Mouse (Mus musculus) forebrain, embryonic 12.5 days (tissue): ENCODE data around the gene Med31. TPM values are rescaled to one million over a fixed set of nuclear protein-coding genes. Genes with fewer than 3 reads are reported as not detected.
"Not testable (repeated sequence)": the region's sequence is repeated elsewhere in the genome, so short reads cannot be mapped to it uniquely, and the experiment has no call there.

Experiments used
- ATAC-seq: fragments of 200-750 bp; cut with Nextera tagmentation; 2 replicates; pipeline ENCODE4 v1.8.0; 2017; ENCODE audit warnings: moderate TSS enrichment; ENCODE audit not compliant: low FRiP score
- H3K27ac ChIP-seq: fragments of 300-500 bp; sonication (generic); 2 replicates; pipeline ENCODE4 v1.5.1; 2016; ENCODE audit warnings: mild to moderate bottlenecking
- H3K27me3 ChIP-seq: fragments of 300-500 bp; sonication (generic); 2 replicates; pipeline ENCODE4 v1.6.1; 2016; ENCODE audit warnings: mild to moderate bottlenecking
- H3K36me3 ChIP-seq: fragments of 300-500 bp; sonication (generic); replicated peaks from 2 replicates; pipeline ENCODE4 v1.6.1; 2016; ENCODE audit warnings: mild to moderate bottlenecking
- H3K4me1 ChIP-seq: fragments of 300-500 bp; sonication (generic); 2 replicates; pipeline ENCODE4 v1.6.1; 2016
- H3K4me2 ChIP-seq: fragments of 300-500 bp; sonication (generic); 2 replicates; pipeline ENCODE4 v1.6.1; 2016; ENCODE audit warnings: mild to moderate bottlenecking, moderate library complexity
- H3K4me3 ChIP-seq: fragments of 300-500 bp; sonication (generic); replicated peaks from 2 replicates; pipeline ENCODE4 v1.5.1; 2016; ENCODE audit warnings: mild to moderate bottlenecking
- H3K9ac ChIP-seq: fragments of 300-500 bp; sonication (generic); 2 replicates; pipeline ENCODE4 v1.6.1; 2016; ENCODE audit warnings: mild to moderate bottlenecking
- H3K9me3 ChIP-seq: fragments of 300-500 bp; sonication (generic); 2 replicates; pipeline ENCODE4 v1.6.1; 2016
- WGBS: fragments of 180-500 bp; shearing (Covaris S2); methylation state at CpG from one replicate; pipeline ENCODE4 v1.1.7; 2016; 5-methylcytosine and 5-hydroxymethylcytosine counted together
- polyA plus RNA-seq: library from polyadenylated mRNA; unstranded; fragments of >200 nt; fragmentation: Nextera tagmentation; extraction: Ambion mirVana; gene quantifications from 2 replicates; pipeline ENCODE4 v1.2.1, GENCODE M21; 2016

Med31 gene
- polyA plus RNA-seq, 1 experiment from 2014 or later, result 54.8 TPM

GRCm38 (mm10) chr11:72190857-72191256, 24.5 kb downstream of the Med31 start:
- H3K9ac ChIP-seq, result no peak overlapping the region
- 82% methylated on average over 1 of the region's 1 CpGs for WGBS
- no peak overlapping the region for H3K4me3 ChIP-seq
- no peaks in the 10 kb centered on the region for H3K4me1 ChIP-seq
- H3K27ac ChIP-seq, result no peak overlapping the region
- peaks cover 60% of the 10 kb centered on the region for H3K36me3 ChIP-seq
- H3K27me3 ChIP-seq, result no peaks in the 10 kb centered on the region
- no peak for ATAC-seq
- H3K4me2 ChIP-seq, result no peak overlapping the region
- no peaks in the 10 kb centered on the region for H3K9me3 ChIP-seq

GRCm38 (mm10) chr11:72184252-72184651, 31.1 kb downstream of the Med31 start:
- no peaks in the 10 kb centered on the region for H3K9me3 ChIP-seq
- no peaks in the 10 kb centered on the region for H3K4me1 ChIP-seq
- ATAC-seq, result no peak
- H3K27me3 ChIP-seq, result no peaks in the 10 kb centered on the region
- WGBS, result 92% methylated on average over 4 of the region's 4 CpGs
- no peak overlapping the region for H3K27ac ChIP-seq
- no peak overlapping the region for H3K4me2 ChIP-seq
- peaks cover 44% of the 10 kb centered on the region for H3K36me3 ChIP-seq
- H3K9ac ChIP-seq, result no peak overlapping the region
- no peak overlapping the region for H3K4me3 ChIP-seq

GRCm38 (mm10) chr11:72181136-72181535, 34.3 kb downstream of the Med31 start:
- Histone ChIP-seq H3K27ac (no peak overlapping the region), H3K36me3 (peaks cover 40% of the 10 kb centered on the region), H3K4me1 (peaks cover 3% of the 10 kb centered on the region; the same call in 1 of the 2 replicates), H3K9me3 (no peaks in the 10 kb centered on the region), H3K4me2 (no peak overlapping the region), H3K27me3 (peaks cover 10% of the 10 kb centered on the region; the same call in 1 of the 2 replicates), H3K4me3 (no peak overlapping the region), H3K9ac (no peak overlapping the region)
- ATAC-seq, result no peak
- WGBS, result 94% methylated on average over 4 of the region's 4 CpGs

- Histone ChIP-seq H3K9me3 (no peaks in the 10 kb centered on the region), H3K4me1 (peaks cover 3% of the 10 kb centered on the region; the same call in 1 of the 2 replicates), H3K4me2 (no peak overlapping the region), H3K27ac (no peak overlapping the region), H3K27me3 (peaks cover 10% of the 10 kb centered on the region; the same call in 1 of the 2 replicates), H3K36me3 (peaks cover 40% of the 10 kb centered on the region), H3K4me3 (no peak overlapping the region), H3K9ac (no peak overlapping the region)
- ATAC-seq, result no peak
- 91% methylated on average over 5 of the region's 5 CpGs for WGBS
Observed at GRCm38 (mm10) chr11:72180556-72180955, 34.8 kb downstream of the Med31 start.

- 21% methylated on average over 3 of the region's 3 CpGs for WGBS
- H3K4me3 ChIP-seq, result no peak overlapping the region
- no peaks in the 10 kb centered on the region for H3K9me3 ChIP-seq
- H3K27me3 ChIP-seq, result peaks cover 18% of the 10 kb centered on the region
- no peak overlapping the region for H3K9ac ChIP-seq
- peaks cover 3% of the 10 kb centered on the region; the same call in 1 of the 2 replicates for H3K4me1 ChIP-seq
- H3K27ac ChIP-seq, result no peak overlapping the region
- peaks cover 62% of the 10 kb centered on the region for H3K36me3 ChIP-seq
- no peak overlapping the region for H3K4me2 ChIP-seq
- no peak for ATAC-seq
Observed at GRCm38 (mm10) chr11:72176553-72176952, 38.8 kb downstream of the Med31 start.

- Histone ChIP-seq H3K4me1 (peaks cover 3% of the 10 kb centered on the region; the same call in 1 of the 2 replicates), H3K27me3 (peaks cover 18% of the 10 kb centered on the region), H3K27ac (no peak overlapping the region), H3K9ac (no peak overlapping the region), H3K36me3 (peaks cover 59% of the 10 kb centered on the region), H3K9me3 (no peaks in the 10 kb centered on the region), H3K4me3 (no peak overlapping the region), H3K4me2 (no peak overlapping the region)
- ATAC-seq, result no peak
- WGBS, result 65% methylated on average over 5 of the region's 5 CpGs
Observed at GRCm38 (mm10) chr11:72175966-72176365, 39.4 kb downstream of the Med31 start.

GRCm38 (mm10) chr11:72174721-72175120, 40.7 kb downstream of the Med31 start:
- Histone ChIP-seq H3K27me3 (peaks cover 18% of the 10 kb centered on the region), H3K27ac (no peak overlapping the region), H3K9ac (no peak overlapping the region), H3K36me3 (peaks cover 70% of the 10 kb centered on the region), H3K4me3 (no peak overlapping the region), H3K4me1 (peaks cover 3% of the 10 kb centered on the region; the same call in 1 of the 2 replicates), H3K4me2 (no peak overlapping the region), H3K9me3 (no peaks in the 10 kb centered on the region)
- WGBS, result 97% methylated on average over 6 of the region's 6 CpGs
- ATAC-seq, result no peak

GRCm38 (mm10) chr11:72173506-72173905, 41.9 kb downstream of the Med31 start:
- Histone ChIP-seq H3K9ac (no peak overlapping the region), H3K27ac (no peak overlapping the region), H3K27me3 (peaks cover 18% of the 10 kb centered on the region), H3K4me1 (peaks cover 3% of the 10 kb centered on the region; the same call in 1 of the 2 replicates), H3K36me3 (peaks cover 74% of the 10 kb centered on the region), H3K4me2 (no peak overlapping the region), H3K4me3 (no peak overlapping the region), H3K9me3 (no peaks in the 10 kb centered on the region)
- no peak for ATAC-seq
- 91% methylated on average over 5 of the region's 5 CpGs for WGBS

- H3K27ac ChIP-seq, H3K9ac ChIP-seq, H3K9me3 ChIP-seq, H3K27me3 ChIP-seq, H3K4me1 ChIP-seq, ATAC-seq, H3K4me3 ChIP-seq, H3K4me2 ChIP-seq: not testable (repeated sequence)
- peaks cover 73% of the 10 kb centered on the region for H3K36me3 ChIP-seq
- 76% methylated on average over 4 of the region's 4 CpGs for WGBS
Observed at GRCm38 (mm10) chr11:72171906-72172305, 43.5 kb downstream of the Med31 start.

GRCm38 (mm10) chr11:72169871-72170270, 45.5 kb downstream of the Med31 start:
- Histone ChIP-seq H3K36me3 (peaks cover 81% of the 10 kb centered on the region), H3K4me3 (no peak overlapping the region), H3K9ac (no peak overlapping the region), H3K27ac (no peak overlapping the region), H3K9me3 (no peaks in the 10 kb centered on the region), H3K4me1 (no peaks in the 10 kb centered on the region), H3K27me3 (peaks cover 8% of the 10 kb centered on the region; the same call in 1 of the 2 replicates), H3K4me2 (no peak overlapping the region)
- WGBS, result 93% methylated on average over 4 of the region's 4 CpGs
- no peak for ATAC-seq

GRCm38 (mm10) chr11:72163198-72163597, 52.2 kb downstream of the Med31 start:
- Histone ChIP-seq H3K9ac (no peak overlapping the region), H3K4me1 (no peaks in the 10 kb centered on the region), H3K27ac (no peak overlapping the region), H3K36me3 (peaks cover 68% of the 10 kb centered on the region), H3K27me3 (no peaks in the 10 kb centered on the region), H3K4me3 (no peak overlapping the region), H3K9me3 (no peaks in the 10 kb centered on the region), H3K4me2 (no peak overlapping the region)
- ATAC-seq, result no peak
- 90% methylated on average over 2 of the region's 2 CpGs for WGBS
